Mouse (Mus musculus) thymus, adult 2 months (tissue): ENCODE data around the gene Anp32a.

ENCODE experiments used
- CTCF ChIP-seq: fragments of 200-500 bp; IDR thresholded peaks from 2 replicates; pipeline ENCODE4 v1.5.1; 2012; ENCODE audit warnings: mild to moderate bottlenecking, control low read depth, low read length, moderate library complexity, borderline replicate concordance; ENCODE audit not compliant: control insufficient read depth, poor library complexity, insufficient read depth; ENCODE audit errors: extremely low read depth
- POLR2A ChIP-seq: fragments of 200-500 bp; IDR thresholded peaks from 2 replicates; pipeline ENCODE4 v1.6.1; 2012; ENCODE audit warnings: mild to moderate bottlenecking, low read length, control low read depth, moderate library complexity; ENCODE audit not compliant: control insufficient read depth, poor library complexity, insufficient read depth; ENCODE audit errors: extremely low read depth

GRCm38 (mm10) chr9:62351200-62351599 lies 10.1 kb downstream of the Anp32a start:
- TF ChIP-seq POLR2A = no peak
- no peak for TF ChIP-seq CTCF
